Mouse (Mus musculus) MEL (cell line): ENCODE data around the gene 4931406P16Rik.

Experiments used
- CTCF ChIP-seq, 3 experiments: IDR thresholded peaks in 2 of 3; conservative IDR thresholded peaks in 1 of 3; 2 replicates each; pipeline ENCODE4 v1.5.1; 2011 to 2012; ENCODE audit warnings: low read length in 3 of 3, low read depth in 2 of 3, mild to moderate bottlenecking in 2 of 3, improper control_type of control experiment in 1 of 3, inconsistent platforms in 1 of 3, mixed read lengths in 1 of 3, moderate library complexity in 1 of 3; ENCODE audit not compliant: control insufficient read depth in 1 of 3, insufficient read depth in 1 of 3, poor library complexity in 1 of 3, severe bottlenecking in 1 of 3
- EP300 ChIP-seq, 2 experiments: IDR thresholded peaks; 2 replicates each; pipeline ENCODE4 v1.6.1; 2011; ENCODE audit warnings: improper control_type of control experiment in 2 of 2, low read length in 2 of 2, low read depth in 1 of 2, mild to moderate bottlenecking in 1 of 2
- GABPA ChIP-seq: IDR thresholded peaks from 2 replicates; pipeline ENCODE4 v1.6.1; 2012; ENCODE audit warnings: low read depth, mild to moderate bottlenecking, inconsistent platforms, low read length, improper control_type of control experiment, moderate library complexity
- MAX ChIP-seq: IDR thresholded peaks from 2 replicates; pipeline ENCODE4 v1.6.1; 2011; ENCODE audit warnings: low read length, improper control_type of control experiment
- POLR2AphosphoS5 ChIP-seq: IDR thresholded peaks from 2 replicates; pipeline ENCODE4 v1.6.1; 2012; ENCODE audit warnings: low read depth, borderline replicate concordance, mild to moderate bottlenecking, inconsistent platforms, low read length, moderate library complexity, mixed read lengths
- USF1 ChIP-seq: IDR thresholded peaks from 2 replicates; pipeline ENCODE4 v1.6.1; 2014; ENCODE audit warnings: low read depth, mild to moderate bottlenecking, inconsistent platforms, low read length, improper control_type of control experiment, moderate library complexity
- USF2 ChIP-seq, 2 experiments: IDR thresholded peaks; 2 replicates each; pipeline ENCODE4 v1.6.1; 2011 to 2012; ENCODE audit warnings: improper control_type of control experiment in 2 of 2, low read length in 2 of 2, borderline replicate concordance in 1 of 2, inconsistent platforms in 1 of 2, low read depth in 1 of 2, mild to moderate bottlenecking in 1 of 2; ENCODE audit not compliant: insufficient read depth in 1 of 2

DNA sequence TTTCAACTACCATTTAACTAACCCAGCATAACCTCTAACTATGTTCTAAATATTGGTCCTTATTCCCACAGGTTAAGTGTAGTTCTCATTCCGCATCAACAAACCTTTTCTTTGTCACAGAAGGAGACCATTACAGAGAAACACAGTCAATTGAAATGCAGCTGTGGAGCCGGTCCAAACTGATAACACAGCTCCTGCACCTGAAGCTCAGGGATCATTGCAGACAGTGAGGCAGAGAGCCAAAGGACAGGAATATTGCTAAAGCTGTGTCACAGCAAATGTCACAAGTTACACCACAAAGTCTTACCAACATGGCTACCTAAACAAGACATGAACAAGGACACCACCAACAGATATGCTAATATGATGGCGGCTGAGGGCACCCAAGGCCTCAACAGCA, 37.3 kb downstream of the 4931406P16Rik start:
- no peak for TF ChIP-seq EP300 (IDR thresholded peaks at IDR 0.05; ENCODE audit: low read depth in 1 of 2, low read length in 2 of 2)
- TF ChIP-seq CTCF (IDR thresholded peaks at IDR 0.05 in 2 of 3, conservative IDR thresholded peaks at IDR 0.05 in 1 of 3; ENCODE audit: control insufficient read depth in 1 of 3, insufficient read depth in 1 of 3, low read depth in 2 of 3, low read length in 3 of 3, poor library complexity in 1 of 3, severe bottlenecking in 1 of 3) = no peak
- TF ChIP-seq MAX = no peak
- TF ChIP-seq POLR2AphosphoS5 = no peak
- TF ChIP-seq USF2 (IDR thresholded peaks at IDR 0.05; ENCODE audit: borderline replicate concordance in 1 of 2, insufficient read depth in 1 of 2, low read depth in 1 of 2, low read length in 2 of 2) = no peak
- no peak for TF ChIP-seq USF1
- TF ChIP-seq GABPA = no peak
